Mouse (Mus musculus) kidney, adult 2 months (tissue): ENCODE data around the gene Itgb3. TPM values are rescaled to one million over a fixed set of nuclear protein-coding genes. Genes with fewer than 3 reads are reported as not detected.
A peak's percentile ranks its signal among the peaks of the same experiment; 100 is the strongest.

Source experiments
- DNase-seq: peaks from one replicate; pipeline ENCODE4 v3.0.0; 2021
- H3K27ac ChIP-seq: fragments of 200-500 bp; 2 replicates; pipeline ENCODE4 v1.5.1; 2012; ENCODE audit warnings: low read depth, low read length, control low read depth, inconsistent platforms; ENCODE audit not compliant: insufficient read depth
- H3K27me3 ChIP-seq: fragments of 200-500 bp; replicated peaks from 2 replicates; pipeline ENCODE4 v1.6.1; 2012; ENCODE audit warnings: mild to moderate bottlenecking, moderate library complexity, low read length, inconsistent platforms; ENCODE audit not compliant: control insufficient read depth, insufficient read depth
- H3K36me3 ChIP-seq: fragments of 200-500 bp; 2 replicates; pipeline ENCODE4 v1.6.1; 2012; ENCODE audit warnings: mild to moderate bottlenecking, moderate library complexity, low read length, inconsistent platforms; ENCODE audit not compliant: control insufficient read depth, insufficient read depth
- H3K4me1 ChIP-seq: fragments of 200-500 bp; 2 replicates; pipeline ENCODE4 v1.6.1; 2011; ENCODE audit warnings: low read length; ENCODE audit not compliant: control insufficient read depth, insufficient read depth
- H3K4me3 ChIP-seq: fragments of 200-500 bp; 2 replicates; pipeline ENCODE4 v1.5.1; 2011; ENCODE audit warnings: mild to moderate bottlenecking, low read depth, low read length, control low read depth; ENCODE audit not compliant: insufficient read depth
- CTCF ChIP-seq: fragments of 200-500 bp; conservative IDR thresholded peaks from 2 replicates; pipeline ENCODE4 v1.5.1; 2011; ENCODE audit warnings: low read depth, mild to moderate bottlenecking, control low read depth, low read length, moderate library complexity, mixed read lengths; ENCODE audit not compliant: insufficient read depth, insufficient read length
- POLR2A ChIP-seq: fragments of 200-500 bp; IDR thresholded peaks from one replicate; pipeline ENCODE4 v1.6.1; 2011; ENCODE audit warnings: low read depth, low read length, control low read depth
- WGBS: fragments of 180-500 bp; shearing (Covaris S2); methylation state at CpG from one replicate; pipeline ENCODE4 v1.1.7; 2018; 5-methylcytosine and 5-hydroxymethylcytosine counted together
- polyA plus RNA-seq: library from polyadenylated mRNA; depleted of rRNA; stranded (reverse); fragments of >200 nt; gene quantifications from 2 replicates; pipeline ENCODE4 v1.2.3, GENCODE M21; 2012; rRNA removed

Itgb3 gene
- polyA plus RNA-seq, 1 experiment, result 1.3 TPM

DNA sequence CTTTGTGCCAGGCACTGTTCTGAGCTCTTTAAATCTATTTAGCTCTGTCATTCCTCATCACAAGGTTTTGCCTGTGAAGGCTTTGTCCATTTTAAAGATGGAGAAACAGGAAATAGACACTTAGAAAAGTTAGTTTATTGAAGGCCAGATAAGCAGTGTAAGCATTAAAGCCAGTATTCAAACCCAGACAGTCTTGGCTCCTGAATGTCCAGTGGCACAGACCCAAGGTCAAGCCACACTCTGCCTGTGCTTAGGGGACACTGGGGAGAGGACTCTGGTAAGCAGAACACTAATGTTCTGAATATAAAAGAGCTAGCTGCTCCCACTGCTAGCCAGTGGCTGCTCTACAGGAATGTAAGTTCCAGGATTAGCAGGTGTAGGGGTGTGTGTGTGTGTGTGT lies 56.6 kb downstream of the Itgb3 start:
- Histone ChIP-seq H3K4me3 (no peak overlapping the region), H3K36me3 (no peaks in the 10 kb centered on the region), H3K27me3 (no peaks in the 10 kb centered on the region), H3K27ac (no peak overlapping the region), H3K4me1 (no peaks in the 10 kb centered on the region)
- peak; percentile 35 for DNase-seq
- no peak for TF ChIP-seq CTCF
- TF ChIP-seq POLR2A, result no peak

DNA sequence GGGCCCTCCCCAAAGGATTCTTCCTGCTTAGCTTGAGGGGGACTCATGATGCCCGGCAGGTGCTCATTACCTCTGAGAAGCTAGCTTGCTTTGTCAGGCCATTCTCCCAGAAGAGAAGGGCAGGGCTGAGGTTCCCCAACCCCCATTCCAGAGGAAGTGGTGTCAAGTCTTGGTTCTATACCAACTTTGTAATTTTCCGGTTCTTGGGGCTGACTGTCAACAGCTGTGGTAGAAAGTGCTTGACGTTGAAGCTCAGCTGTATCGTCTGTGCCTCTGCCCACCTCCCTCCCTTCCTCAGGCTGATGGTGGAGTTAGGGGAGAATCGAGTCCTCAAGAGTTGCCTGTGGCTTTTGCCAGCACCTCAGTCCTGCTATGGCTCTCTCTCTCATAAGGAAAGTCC lies 59.6 kb downstream of the Itgb3 start:
- 60% methylated on average over 5 of the region's 5 CpGs for WGBS
- Histone ChIP-seq H3K27me3 (no peaks in the 10 kb centered on the region), H3K4me3 (no peak overlapping the region), H3K36me3 (no peaks in the 10 kb centered on the region), H3K27ac (no peak overlapping the region), H3K4me1 (no peaks in the 10 kb centered on the region)
- DNase-seq, result no peak
- no peak for TF ChIP-seq POLR2A
- TF ChIP-seq CTCF, result no peak

DNA sequence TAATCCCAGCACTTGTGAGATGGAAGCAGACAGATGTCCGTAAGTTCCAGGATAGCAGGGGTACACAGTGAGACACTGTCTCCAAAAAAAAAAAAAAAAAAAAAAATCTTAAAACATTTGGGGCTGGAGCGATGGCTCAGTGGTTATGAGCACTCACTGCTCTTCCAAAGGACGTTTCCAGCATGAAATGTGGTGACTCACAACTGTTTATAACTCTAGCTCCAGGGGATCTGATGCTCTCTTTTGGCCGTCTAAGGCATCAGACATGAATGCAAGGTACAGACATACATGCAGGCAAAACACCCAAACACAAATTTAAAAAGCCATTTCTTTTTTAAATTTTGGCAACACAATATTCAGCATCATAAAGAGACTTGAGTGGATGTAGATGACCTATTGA lies 65.6 kb downstream of the Itgb3 start:
- Histone ChIP-seq H3K27ac (no peak overlapping the region), H3K27me3 (no peaks in the 10 kb centered on the region), H3K4me3 (no peak overlapping the region), H3K36me3 (no peaks in the 10 kb centered on the region), H3K4me1 (no peaks in the 10 kb centered on the region)
- TF ChIP-seq CTCF, result no peak
- no peak for TF ChIP-seq POLR2A
- DNase-seq, result no peak
- 76% methylated on average over 4 of the region's 4 CpGs for WGBS

DNA sequence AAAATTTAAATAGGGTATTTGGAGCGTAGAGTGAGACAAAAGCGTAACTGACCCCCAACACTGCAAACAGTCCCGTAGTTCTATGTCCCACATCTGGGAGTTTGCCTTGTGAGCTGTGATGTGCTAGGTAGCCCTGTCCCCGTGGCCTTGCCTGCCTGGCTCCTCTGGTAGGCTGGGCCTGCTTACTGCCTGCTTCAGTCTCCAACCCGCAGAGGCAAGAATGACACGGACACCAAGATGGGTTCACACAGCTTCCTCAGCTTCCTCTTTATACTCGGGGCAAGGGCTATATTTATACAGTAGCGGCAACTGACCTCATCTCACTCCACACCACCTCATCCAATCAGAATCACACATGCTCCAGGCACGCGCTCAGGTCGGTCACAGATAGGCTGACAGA lies 67.0 kb downstream of the Itgb3 start:
- H3K27me3 ChIP-seq, result no peaks in the 10 kb centered on the region
- no peak for TF ChIP-seq CTCF
- no peak for TF ChIP-seq POLR2A
- no peaks in the 10 kb centered on the region for H3K36me3 ChIP-seq
- no peak overlapping the region for H3K27ac ChIP-seq
- no peak for DNase-seq
- no peak overlapping the region for H3K4me3 ChIP-seq
- 92% methylated on average over 11 of the region's 11 CpGs for WGBS
- no peaks in the 10 kb centered on the region for H3K4me1 ChIP-seq

DNA sequence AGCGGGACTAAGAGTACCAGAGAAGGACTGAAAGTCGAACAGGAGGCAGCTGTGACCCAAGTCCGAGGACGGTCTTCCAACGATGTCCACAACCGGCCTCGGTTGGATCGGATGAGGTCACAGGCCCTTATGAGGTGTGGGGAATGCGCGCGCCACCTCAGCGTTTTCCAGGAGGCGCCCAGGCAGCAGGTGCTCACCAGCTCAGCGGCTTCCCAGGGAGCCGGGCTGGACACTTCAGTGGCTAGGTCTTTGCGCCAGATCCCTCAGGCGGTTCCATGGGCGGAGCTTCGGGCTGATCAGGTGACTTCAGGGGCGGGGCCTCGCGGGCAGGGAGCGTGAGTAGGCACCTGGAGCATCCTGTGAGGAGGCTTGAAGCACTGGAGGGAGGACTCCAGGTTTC lies 77.7 kb downstream of the Itgb3 start, which contains the start of gene Gm11639:
Gene Gm11639 (plus strand): TSS at position 160 of the 400 bp plus-strand sequence.
- Histone ChIP-seq H3K27ac (no peak within 1 kb of the TSS), H3K36me3 (no peaks in the 10 kb centered on the region), H3K4me3 (no peak within 1 kb of the TSS), H3K27me3 (no peaks in the 10 kb centered on the region), H3K4me1 (no peaks in the 10 kb centered on the region)
- WGBS, result 30% methylated on average over 23 of the region's 23 CpGs
- DNase-seq, result peak; percentile 11
- no peak for TF ChIP-seq CTCF
- no peak for TF ChIP-seq POLR2A

DNA sequence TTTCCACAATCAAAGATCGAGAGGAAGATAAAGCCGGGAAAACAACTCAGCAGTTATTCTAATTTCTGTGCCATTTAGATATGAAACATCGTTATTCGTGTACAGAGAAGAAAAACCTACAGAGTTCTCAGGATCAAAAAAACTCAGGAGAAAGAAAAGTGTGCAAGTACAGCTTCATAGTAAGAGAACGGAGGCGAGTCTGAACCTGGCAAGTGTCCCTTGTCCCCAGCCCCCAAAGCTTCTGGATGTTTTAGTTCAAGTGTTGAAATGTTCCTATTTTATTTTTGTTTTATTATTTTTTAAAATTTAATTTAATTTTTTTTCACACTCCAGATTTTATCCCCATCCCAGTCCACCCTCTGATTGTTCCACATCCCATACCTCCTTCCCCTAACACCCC lies 85.4 kb downstream of the Itgb3 start:
- H3K4me3 ChIP-seq, result no peak overlapping the region
- no peaks in the 10 kb centered on the region for H3K27me3 ChIP-seq
- H3K4me1 ChIP-seq, result no peaks in the 10 kb centered on the region
- no peaks in the 10 kb centered on the region for H3K36me3 ChIP-seq
- no peak for DNase-seq
- 81% methylated on average over 6 of the region's 6 CpGs for WGBS
- no peak for TF ChIP-seq CTCF
- TF ChIP-seq POLR2A, result no peak
- H3K27ac ChIP-seq, result no peak overlapping the region

DNA sequence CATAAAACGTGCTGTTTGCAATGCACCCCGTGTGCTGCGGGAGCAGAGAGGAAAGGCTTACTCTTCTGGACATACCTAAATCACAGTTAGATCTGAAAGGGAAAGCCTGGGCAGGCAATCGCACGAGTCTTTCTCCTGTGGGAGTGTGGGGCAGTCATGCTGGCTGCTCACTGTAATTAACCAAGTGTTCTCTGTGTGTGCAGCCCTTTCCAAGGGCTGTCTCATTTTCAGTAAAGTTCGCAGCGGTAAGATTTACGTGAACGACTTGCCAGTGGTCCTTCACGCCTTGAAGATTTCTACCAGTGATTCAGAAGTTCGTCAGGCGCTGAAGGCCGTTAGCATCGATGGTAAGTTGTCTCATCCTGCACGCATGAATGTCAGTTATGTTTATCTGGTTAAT lies 96.3 kb downstream of the Itgb3 start:
- no peak for TF ChIP-seq CTCF
- TF ChIP-seq POLR2A, result no peak
- no peaks in the 10 kb centered on the region for H3K36me3 ChIP-seq
- WGBS, result 29% methylated on average over 15 of the region's 15 CpGs

DNA sequence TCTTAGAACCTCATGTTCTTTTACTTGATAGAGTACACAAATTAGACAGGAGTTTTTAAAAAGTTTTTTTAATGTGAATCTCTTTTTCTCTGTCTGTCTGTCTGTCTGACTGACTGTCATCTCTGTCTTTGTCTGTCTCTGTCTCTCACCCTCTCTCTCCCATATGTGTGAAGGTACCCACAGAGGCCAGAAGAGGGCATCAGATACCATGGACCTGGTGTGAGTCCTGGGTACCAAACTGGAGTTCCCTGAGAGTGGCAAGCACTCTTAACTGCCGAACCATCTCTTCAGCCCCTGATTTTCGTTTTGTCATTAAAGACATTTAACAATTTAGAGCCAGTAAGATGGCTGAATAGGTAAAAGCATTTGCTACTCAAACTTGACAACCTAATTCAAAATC lies 99.3 kb downstream of the Itgb3 start:
- no peaks in the 10 kb centered on the region for H3K36me3 ChIP-seq
- H3K27me3 ChIP-seq, result no peaks in the 10 kb centered on the region
- peak; percentile 30; the same call in 1 of the 2 replicates for TF ChIP-seq CTCF
- TF ChIP-seq POLR2A, result no peak
- no peaks in the 10 kb centered on the region for H3K4me1 ChIP-seq
- WGBS, result 62% methylated on average over 2 of the region's 2 CpGs
- no peak for DNase-seq
- no peak overlapping the region for H3K4me3 ChIP-seq
- H3K27ac ChIP-seq, result no peak overlapping the region

More for the DNA sequence above, 96.3 kb downstream of the Itgb3 start:
- H3K4me1 ChIP-seq, result no peaks in the 10 kb centered on the region
- no peak for DNase-seq
- no peak overlapping the region for H3K27ac ChIP-seq
- H3K27me3 ChIP-seq, result no peaks in the 10 kb centered on the region
- H3K4me3 ChIP-seq, result no peak overlapping the region

Other genes starting within 250 kb of the Itgb3 start
- gene Kansl1, start 139.1 kb upstream of the Itgb3 start, polyA plus RNA-seq, result 51.8 and 63.7 TPM in 2 replicates
- 5.2 and 6.1 TPM in 2 replicates for gene Cdc27, start 57.4 kb upstream of the Itgb3 start, polyA plus RNA-seq
- gene Myl4, start 57.3 kb upstream of the Itgb3 start, polyA plus RNA-seq, result 2.0 and 2.6 TPM in 2 replicates
- gene Gm11639, start 77.7 kb downstream of the Itgb3 start, polyA plus RNA-seq, result under 0.01 TPM in 1 of 2 replicates, not detected in the other